Mouse (Mus musculus) lung, embryonic 16.5 days (tissue): ENCODE results near the gene Akr1d1. TPM values are rescaled to one million over a fixed set of nuclear protein-coding genes. Genes with fewer than 3 reads are reported as not detected.
A peak's percentile ranks its signal among the peaks of the same experiment; 100 is the strongest.

Experiments
- ATAC-seq: fragments of 200-750 bp; cut with Nextera tagmentation; 2 replicates; pipeline ENCODE4 v1.8.0; 2017; ENCODE audit warnings: low read depth, mild to moderate bottlenecking, moderate library complexity
- H3K27ac ChIP-seq: fragments of 300-500 bp; sonication (generic); 2 replicates; pipeline ENCODE4 v1.5.1; 2014; ENCODE audit warnings: mild to moderate bottlenecking, control low read depth, low read length
- H3K27me3 ChIP-seq: fragments of 300-500 bp; sonication (generic); 2 replicates; pipeline ENCODE4 v1.6.1; 2014; ENCODE audit warnings: low read depth, low read length, mixed read lengths; ENCODE audit not compliant: control insufficient read depth, insufficient read depth
- H3K36me3 ChIP-seq: fragments of 300-500 bp; sonication (generic); 2 replicates; pipeline ENCODE4 v1.6.1; 2014; ENCODE audit warnings: low read length; ENCODE audit not compliant: control insufficient read depth, insufficient read depth
- H3K4me1 ChIP-seq: fragments of 300-500 bp; sonication (generic); replicated peaks from 2 replicates; pipeline ENCODE4 v1.6.1; 2014; ENCODE audit warnings: low read length, mixed read lengths; ENCODE audit not compliant: control insufficient read depth, insufficient read depth
- H3K4me2 ChIP-seq: fragments of 300-500 bp; sonication (generic); 2 replicates; pipeline ENCODE4 v1.6.1; 2014; ENCODE audit warnings: low read depth, low read length, control low read depth
- H3K4me3 ChIP-seq: fragments of 300-500 bp; sonication (generic); 2 replicates; pipeline ENCODE4 v1.5.1; 2014; ENCODE audit warnings: mild to moderate bottlenecking, low read length, control low read depth
- H3K9ac ChIP-seq: fragments of 300-500 bp; sonication (generic); 2 replicates; pipeline ENCODE4 v1.6.1; 2014; ENCODE audit warnings: low read length, control low read depth
- H3K9me3 ChIP-seq: fragments of 300-500 bp; sonication (generic); 2 replicates; pipeline ENCODE4 v1.6.1; 2016; ENCODE audit warnings: low read length; ENCODE audit not compliant: control insufficient read depth
- WGBS: fragments of 180-500 bp; shearing (Covaris S2); extraction: QIAGEN DNeasy Blood & Tissue Kit; methylation state at CpG from one replicate; pipeline ENCODE4 v1.1.7; 2014; 5-methylcytosine and 5-hydroxymethylcytosine counted together
- polyA plus RNA-seq: library from polyadenylated mRNA; unstranded; fragments of >200 nt; fragmentation: Nextera tagmentation; extraction: Ambion mirVana; gene quantifications from 2 replicates; pipeline ENCODE4 v1.2.1, GENCODE M21; 2015

The Akr1d1 gene
- polyA plus RNA-seq = 0.33 TPM in 1 of 2 replicates, not detected in the other

GRCm38 (mm10) chr6:37529940-37530339 is at the start of gene Akr1d1:
Gene Akr1d1 (plus strand): TSS chr6:37530173.
- no peaks in the 10 kb centered on the region for H3K27me3 ChIP-seq
- no peak within 1 kb of the TSS for H3K9ac ChIP-seq
- H3K9me3 ChIP-seq = no peaks in the 10 kb centered on the region
- H3K4me3 ChIP-seq = no peak within 1 kb of the TSS
- ATAC-seq = no peak
- H3K4me1 ChIP-seq = no peaks in the 10 kb centered on the region
- H3K27ac ChIP-seq = no peak within 1 kb of the TSS
- 91% methylated on average over 4 of the region's 4 CpGs for WGBS
- no peak within 1 kb of the TSS for H3K4me2 ChIP-seq
- no peaks in the 10 kb centered on the region for H3K36me3 ChIP-seq

- Histone ChIP-seq H3K9ac (no peak overlapping the region), H3K27ac (no peak overlapping the region), H3K4me2 (no peak overlapping the region), H3K27me3 (no peaks in the 10 kb centered on the region), H3K36me3 (no peaks in the 10 kb centered on the region), H3K4me3 (no peak overlapping the region), H3K4me1 (no peaks in the 10 kb centered on the region), H3K9me3 (no peaks in the 10 kb centered on the region)
- ATAC-seq = no peak
- 65% methylated on average over 3 of the region's 3 CpGs for WGBS
Measured at GRCm38 (mm10) chr6:37481147-37481546, 48.8 kb upstream of the Akr1d1 start.

DNA sequence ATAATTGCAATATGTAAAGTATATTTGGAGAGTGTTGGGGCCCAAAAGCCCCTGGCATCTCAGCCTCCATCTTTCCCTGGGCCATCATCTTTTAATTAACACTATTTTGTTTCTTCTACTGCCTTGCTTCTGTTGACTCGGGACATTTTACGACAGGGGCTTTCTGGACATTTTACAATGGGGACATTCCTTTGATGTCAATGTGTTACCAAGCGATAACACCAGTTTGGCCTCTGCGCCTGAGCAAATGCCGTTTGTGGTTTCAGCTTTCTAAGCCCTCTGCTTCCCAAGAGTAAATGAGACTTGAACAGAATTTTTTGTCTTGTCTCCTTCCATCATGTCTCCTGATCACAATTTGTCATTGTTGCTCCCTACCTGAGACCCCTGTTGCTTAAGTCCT is 46.7 kb upstream of the Akr1d1 start:
- Histone ChIP-seq H3K4me2 (no peak overlapping the region), H3K9me3 (no peaks in the 10 kb centered on the region), H3K9ac (no peak overlapping the region), H3K27ac (no peak overlapping the region), H3K4me3 (no peak overlapping the region), H3K27me3 (no peaks in the 10 kb centered on the region), H3K36me3 (no peaks in the 10 kb centered on the region), H3K4me1 (no peaks in the 10 kb centered on the region)
- no peak for ATAC-seq
- WGBS = 32% methylated on average over 5 of the region's 5 CpGs

DNA sequence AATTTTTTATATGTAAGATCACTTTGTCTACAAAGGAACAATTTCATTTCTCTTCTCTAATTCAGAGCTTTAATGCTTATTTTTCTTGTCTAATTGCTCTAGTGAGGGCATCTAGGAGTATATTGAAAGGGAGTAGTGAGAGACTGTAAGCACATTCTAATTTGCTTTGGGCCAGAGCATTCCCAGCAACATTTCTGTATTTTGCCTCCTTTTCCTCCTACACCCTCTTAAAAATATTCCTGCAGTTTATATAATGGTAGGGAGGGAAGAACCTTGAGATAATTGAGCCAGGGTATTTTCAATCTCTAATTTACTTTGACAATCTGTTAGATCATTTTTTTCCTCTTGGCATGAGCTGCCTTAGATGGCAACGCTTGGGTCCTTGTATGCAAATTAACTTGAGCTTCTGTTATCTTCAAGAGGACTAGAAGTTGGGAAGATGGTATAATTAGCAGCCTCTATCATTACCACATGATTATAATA is 45.3 kb upstream of the Akr1d1 start:
- no peaks in the 10 kb centered on the region for H3K9me3 ChIP-seq
- H3K4me3 ChIP-seq = no peak overlapping the region
- ATAC-seq = no peak
- no peaks in the 10 kb centered on the region for H3K27me3 ChIP-seq
- H3K36me3 ChIP-seq = no peaks in the 10 kb centered on the region
- H3K4me1 ChIP-seq = no peaks in the 10 kb centered on the region
- no peak overlapping the region for H3K4me2 ChIP-seq
- no peak overlapping the region for H3K9ac ChIP-seq
- 58% methylated on average over 1 of the region's 1 CpGs for WGBS
- H3K27ac ChIP-seq = no peak overlapping the region

DNA sequence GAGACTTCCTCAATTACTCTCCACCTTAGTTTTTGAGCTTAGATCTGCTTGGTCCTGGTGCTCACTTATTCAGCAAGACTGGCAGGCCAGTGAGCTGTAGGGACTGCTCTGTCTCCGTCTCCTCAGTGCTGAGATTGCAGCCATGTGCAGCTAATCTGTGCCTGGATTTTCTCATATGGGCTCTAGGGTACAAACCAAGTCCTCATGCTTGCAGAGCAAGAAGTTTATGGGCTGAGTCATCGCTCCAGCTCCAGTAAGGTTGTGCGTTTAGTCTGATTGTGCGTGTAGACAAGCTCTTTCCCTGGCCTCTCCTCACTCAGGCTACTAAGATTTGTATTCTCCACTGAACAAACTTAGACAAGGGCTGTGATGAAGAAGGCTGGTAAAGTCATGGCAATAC is 43.5 kb upstream of the Akr1d1 start:
- Histone ChIP-seq H3K4me2 (no peak overlapping the region), H3K27ac (no peak overlapping the region), H3K4me3 (no peak overlapping the region), H3K9me3 (no peaks in the 10 kb centered on the region), H3K4me1 (no peaks in the 10 kb centered on the region), H3K9ac (no peak overlapping the region), H3K36me3 (no peaks in the 10 kb centered on the region), H3K27me3 (no peaks in the 10 kb centered on the region)
- WGBS = 63% methylated on average over 4 of the region's 4 CpGs
- ATAC-seq = no peak

DNA sequence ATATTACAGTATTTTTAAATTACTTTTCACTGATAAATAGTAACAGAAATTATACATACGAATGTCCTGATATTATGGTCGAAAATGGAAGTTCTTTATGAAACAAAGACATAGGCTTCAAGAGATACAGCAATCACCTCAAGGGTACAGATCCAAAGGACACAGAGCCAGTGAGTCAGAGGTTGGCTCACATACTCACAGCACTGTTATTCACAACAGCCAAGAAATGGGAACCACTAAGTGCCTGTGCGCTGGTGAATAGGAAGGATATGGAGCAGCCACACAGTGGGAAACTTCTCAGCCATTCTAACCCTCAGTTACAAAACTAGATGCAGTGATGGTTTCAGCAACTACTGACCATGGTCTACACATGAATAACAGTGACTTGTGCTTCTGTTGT is 37.7 kb upstream of the Akr1d1 start:
- ATAC-seq = no peak
- no peak overlapping the region for H3K4me3 ChIP-seq
- no peaks in the 10 kb centered on the region for H3K36me3 ChIP-seq
- no peaks in the 10 kb centered on the region for H3K4me1 ChIP-seq
- no peak overlapping the region for H3K27ac ChIP-seq
- no peaks in the 10 kb centered on the region for H3K9me3 ChIP-seq
- WGBS = 79% methylated on average over 3 of the region's 3 CpGs
- no peak overlapping the region for H3K4me2 ChIP-seq
- no peak overlapping the region for H3K9ac ChIP-seq
- H3K27me3 ChIP-seq = no peaks in the 10 kb centered on the region

GRCm38 (mm10) chr6:37494957-37495356 is 35.0 kb upstream of the Akr1d1 start:
- Histone ChIP-seq H3K9me3 (peaks cover 4% of the 10 kb centered on the region), H3K4me2 (no peak overlapping the region), H3K36me3 (no peaks in the 10 kb centered on the region), H3K27ac (no peak overlapping the region), H3K9ac (no peak overlapping the region), H3K27me3 (no peaks in the 10 kb centered on the region), H3K4me1 (no peaks in the 10 kb centered on the region), H3K4me3 (no peak overlapping the region)
- 32% methylated on average over 1 of the region's 1 CpGs for WGBS
- ATAC-seq = peak; percentile 56; the same call in 1 of the 2 replicates

- no peak for ATAC-seq
- no peak overlapping the region for H3K27ac ChIP-seq
- no peaks in the 10 kb centered on the region for H3K36me3 ChIP-seq
- no peaks in the 10 kb centered on the region for H3K4me1 ChIP-seq
- WGBS = 81% methylated on average over 1 of the region's 1 CpGs
- no peaks in the 10 kb centered on the region for H3K27me3 ChIP-seq
- H3K9ac ChIP-seq = no peak overlapping the region
- no peak overlapping the region for H3K4me2 ChIP-seq
- peaks cover 4% of the 10 kb centered on the region for H3K9me3 ChIP-seq
- no peak overlapping the region for H3K4me3 ChIP-seq
Measured at GRCm38 (mm10) chr6:37496866-37497265, 33.1 kb upstream of the Akr1d1 start.

DNA sequence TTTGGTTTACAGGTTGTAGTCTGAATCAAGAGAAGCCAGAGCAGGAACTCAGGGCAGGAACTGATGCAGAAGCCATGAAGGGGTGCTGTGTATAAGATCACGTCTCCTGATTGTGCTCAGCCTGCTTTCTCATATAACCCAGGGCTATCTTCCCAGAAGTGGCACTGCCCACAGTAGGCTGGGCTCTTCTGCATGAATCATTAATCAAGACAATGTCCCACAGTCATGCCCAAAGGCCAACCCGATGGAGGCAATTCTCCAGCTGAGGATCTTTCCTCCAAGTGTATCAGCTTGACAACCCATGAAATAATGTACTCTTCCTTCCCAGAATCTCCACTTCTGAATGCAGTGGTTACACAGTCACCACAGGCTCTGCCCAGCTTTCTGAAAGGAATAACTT is 24.4 kb upstream of the Akr1d1 start:
- no peaks in the 10 kb centered on the region for H3K27me3 ChIP-seq
- no peaks in the 10 kb centered on the region for H3K4me1 ChIP-seq
- 86% methylated on average over 2 of the region's 2 CpGs for WGBS
- H3K4me2 ChIP-seq = no peak overlapping the region
- H3K9me3 ChIP-seq = no peaks in the 10 kb centered on the region
- no peak overlapping the region for H3K4me3 ChIP-seq
- no peaks in the 10 kb centered on the region for H3K36me3 ChIP-seq
- H3K27ac ChIP-seq = no peak overlapping the region
- ATAC-seq = no peak
- H3K9ac ChIP-seq = no peak overlapping the region

GRCm38 (mm10) chr6:37506909-37507515 is 23.0 kb upstream of the Akr1d1 start:
- Histone ChIP-seq H3K4me2 (no peak overlapping the region), H3K36me3 (no peaks in the 10 kb centered on the region), H3K9me3 (no peaks in the 10 kb centered on the region), H3K4me1 (no peaks in the 10 kb centered on the region), H3K27me3 (no peaks in the 10 kb centered on the region), H3K4me3 (no peak overlapping the region), H3K9ac (no peak overlapping the region), H3K27ac (no peak overlapping the region)
- 41% methylated on average over 3 of the region's 3 CpGs for WGBS
- no peak for ATAC-seq
